Mouse (Mus musculus) heart, postnatal 25 days (tissue): ENCODE results near the gene Arhgef3. TPM values are rescaled to one million over a fixed set of nuclear protein-coding genes. Genes with fewer than 3 reads are reported as not detected.

Experiments
- DNase-seq: peaks from one replicate; pipeline ENCODE4 v3.0.0; 2022; ENCODE audit warnings: low spot score
- intact Hi-C: fragments of 180-260 bp; cut with DNase I; formaldehyde crosslinking; loops from one replicate; pipeline ENCODE4 v1.15.1; 2025
- total RNA-seq, 2 experiments: library from RNA; stranded (reverse); gene quantifications; 2 replicates each; pipeline ENCODE4 v1.2.3; 2021

Arhgef3 gene
- total RNA-seq, 2 experiments from 2014 or later: 29.0 to 34.1 TPM

DNA sequence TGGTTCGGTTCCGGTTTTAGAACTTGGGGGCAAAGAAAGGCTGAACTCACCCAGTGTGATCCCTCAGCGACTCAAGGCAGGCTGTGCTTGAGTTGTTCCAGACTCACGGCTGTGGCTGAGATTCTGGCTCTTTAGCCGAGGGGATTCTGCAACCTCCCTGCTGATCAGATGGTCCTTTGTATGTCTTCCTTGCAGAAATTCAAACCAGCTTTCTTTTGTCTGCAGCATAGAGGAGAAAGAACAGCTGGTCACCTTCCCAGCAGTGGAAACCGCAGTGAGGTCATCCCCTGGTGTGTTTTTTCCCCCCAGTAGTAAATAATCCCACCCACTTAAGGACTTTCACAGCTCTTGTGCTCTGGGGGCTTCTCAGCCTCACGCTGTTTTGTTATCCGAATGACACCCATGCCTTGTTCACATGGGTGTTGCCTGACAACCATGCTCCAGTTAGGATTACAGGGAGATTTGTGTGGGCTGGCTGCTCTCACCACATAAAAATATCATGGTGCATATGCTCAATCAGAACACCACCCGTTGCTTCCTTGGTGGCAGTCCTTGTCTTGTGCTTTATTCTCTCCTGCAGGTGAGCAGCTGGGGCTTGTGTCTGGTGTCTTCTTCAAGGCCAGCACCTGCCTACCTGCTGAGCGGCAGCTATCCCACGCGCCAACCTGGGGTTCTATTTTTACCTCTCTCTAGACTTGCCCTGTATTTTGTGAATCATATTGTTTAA lies 8.8 kb upstream of the Arhgef3 start:
- intact Hi-C loops: no loop called here
- no peak for DNase-seq

DNA sequence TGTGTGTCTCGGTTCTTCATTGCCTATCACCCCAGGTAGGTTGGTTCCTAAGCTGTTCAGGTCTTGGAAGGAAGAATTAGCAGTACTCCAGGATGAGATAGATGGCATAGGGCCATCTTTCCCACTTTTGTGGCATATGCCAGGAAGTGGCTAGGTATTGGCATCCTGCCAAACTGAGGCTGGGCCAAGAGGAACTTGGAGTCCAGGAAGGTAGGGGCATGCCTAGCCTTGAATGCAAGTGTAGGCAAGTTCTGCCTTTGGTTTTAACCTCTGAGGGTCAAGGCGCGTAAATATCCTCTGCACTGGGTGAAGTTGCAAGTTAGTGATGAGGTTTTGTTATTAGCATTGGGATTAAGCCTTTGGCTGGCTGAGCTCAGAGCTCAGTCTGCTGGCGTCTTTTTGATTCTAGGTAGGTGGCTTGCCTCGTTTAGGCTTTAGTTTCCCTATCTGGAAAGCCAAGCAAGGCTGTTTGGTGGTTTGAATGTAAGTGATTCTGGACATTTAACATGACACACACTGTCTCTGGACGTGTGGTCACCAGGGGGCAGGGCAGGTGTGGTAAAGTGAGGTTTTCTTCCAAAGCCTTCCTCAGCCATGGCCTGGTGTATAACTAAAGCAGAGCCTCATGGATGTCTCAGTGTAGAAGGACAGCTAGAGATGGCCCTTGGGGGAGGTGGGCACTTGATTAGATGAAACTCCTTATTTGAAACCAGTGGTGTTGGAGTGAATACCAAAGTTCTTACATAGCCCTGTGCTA lies 5.8 kb upstream of the Arhgef3 start:
- intact Hi-C loops: loop anchor here (1.0 kb wide), 1 partner anchor 74 kb away; no protein-coding TSS in a partner anchor
- DNase-seq: no peak

DNA sequence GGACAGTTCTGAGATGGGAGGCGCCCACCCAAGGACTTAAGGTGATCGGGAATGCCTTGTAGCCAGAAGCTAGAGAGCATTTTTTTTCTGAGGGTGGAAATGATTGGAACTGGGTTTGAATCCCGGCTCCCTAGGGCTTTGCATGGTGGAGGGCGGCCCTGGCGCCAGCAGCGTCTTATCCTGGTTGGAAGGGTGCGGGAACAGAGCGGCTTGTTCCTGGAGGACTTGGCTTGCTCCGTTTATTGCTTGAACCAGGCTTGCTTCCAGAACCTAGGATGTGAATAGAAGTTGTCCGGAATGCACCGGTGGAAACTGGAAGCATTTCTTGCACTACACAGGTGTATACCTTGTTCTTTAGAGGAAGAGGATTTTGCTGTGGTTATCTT lies 569 bp downstream of the Arhgef3 start:
- DNase-seq: peak; percentile 41
- intact Hi-C loops: no loop called here

DNA sequence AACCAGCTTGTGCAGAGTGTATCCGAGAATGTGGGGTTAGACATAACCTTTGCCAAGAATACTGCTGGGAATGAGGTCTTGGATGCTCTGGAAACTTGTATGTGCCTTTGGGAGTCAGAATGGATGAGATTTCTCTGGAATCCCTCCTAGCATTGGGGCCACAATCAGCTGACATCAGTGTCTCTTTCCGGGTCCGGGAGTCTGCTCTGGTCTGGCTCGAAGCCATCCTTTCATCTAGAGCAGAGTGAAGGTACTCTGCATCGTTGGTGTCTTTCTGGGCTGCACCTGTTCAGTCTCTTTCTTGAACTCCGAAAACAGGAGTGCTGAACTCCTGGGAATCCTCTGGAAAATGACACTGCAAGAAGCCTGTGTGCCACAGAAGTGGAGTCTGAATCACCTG lies 1.3 kb downstream of the Arhgef3 start:
- intact Hi-C loops: no loop called here

DNA sequence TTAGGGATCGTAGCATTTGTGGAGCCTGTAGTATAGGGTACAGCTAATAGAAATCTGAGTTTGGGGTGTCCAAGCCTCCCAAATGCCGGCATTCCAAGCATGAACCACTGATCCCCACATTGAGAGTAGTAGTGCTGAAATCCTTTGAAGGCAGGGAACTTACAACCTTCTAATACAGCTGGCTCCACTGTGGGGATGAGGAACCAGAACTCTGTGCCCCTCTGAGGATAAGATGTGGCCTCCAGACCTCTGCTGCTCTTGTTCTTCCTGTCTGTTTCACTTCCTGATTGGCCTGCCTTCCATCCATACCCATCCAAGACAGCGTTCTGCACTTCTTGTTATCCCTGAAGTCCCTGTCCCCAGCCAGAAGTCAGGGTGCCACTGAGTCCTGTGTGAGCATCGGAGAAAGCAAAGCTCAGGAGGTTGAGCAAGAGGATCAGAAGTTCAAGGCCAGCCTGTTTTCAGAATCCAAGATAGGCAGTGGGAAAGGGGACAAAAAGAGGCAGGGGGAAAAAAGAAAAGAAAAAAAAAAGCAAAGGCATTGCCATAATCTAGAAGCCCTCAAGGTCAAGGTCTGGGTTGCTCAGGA lies 2.0 kb downstream of the Arhgef3 start:
- intact Hi-C loops: no loop called here

More for the DNA sequence above, 1.3 kb downstream of the Arhgef3 start:
- no peak for DNase-seq

DNA sequence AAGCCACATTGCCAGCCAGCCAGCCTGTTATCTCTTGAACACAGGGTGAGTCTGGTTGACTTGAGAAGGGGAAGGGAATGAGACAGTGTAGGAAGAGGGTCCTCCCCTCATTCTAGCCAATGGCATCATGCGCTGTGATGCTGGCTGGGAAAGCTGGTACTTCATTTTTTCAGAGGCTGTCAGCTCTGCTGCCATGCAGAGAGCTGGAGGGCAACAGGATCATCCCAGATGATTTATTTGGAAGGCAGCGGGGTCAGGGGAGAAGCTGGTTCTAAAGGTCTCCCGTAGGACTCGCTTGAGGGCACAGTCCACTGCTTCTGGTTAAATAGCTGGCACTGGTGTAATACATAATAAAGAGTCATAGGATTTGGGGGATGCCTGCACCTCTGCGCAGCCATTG lies 3.8 kb downstream of the Arhgef3 start:
- intact Hi-C loops: loop anchor here (1.0 kb wide), 1 partner anchor 27 kb away; no protein-coding TSS in a partner anchor
- DNase-seq: no peak

More for the DNA sequence above, 2.0 kb downstream of the Arhgef3 start:
- DNase-seq: no peak

DNA sequence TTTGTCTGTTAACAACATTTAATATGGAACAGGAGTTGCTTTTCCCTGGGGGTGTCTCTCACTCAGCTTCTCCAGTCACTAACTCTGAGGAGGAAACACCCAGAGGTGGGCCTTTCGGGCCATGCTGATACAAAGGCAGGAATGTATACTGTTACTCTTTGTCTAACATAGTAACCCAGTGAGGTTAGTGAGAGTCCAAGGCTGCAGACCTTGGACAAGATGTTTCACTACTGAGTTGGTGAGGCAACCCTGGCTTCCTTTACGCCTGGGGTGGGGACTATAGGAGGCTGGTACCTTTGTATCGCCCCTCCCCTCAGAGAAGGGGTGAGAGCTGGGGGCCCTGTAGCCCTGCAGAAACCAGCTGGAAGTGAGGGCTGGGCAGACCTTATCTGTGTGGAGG lies 7.9 kb downstream of the Arhgef3 start:
- intact Hi-C loops: no loop called here
- DNase-seq: no peak

DNA sequence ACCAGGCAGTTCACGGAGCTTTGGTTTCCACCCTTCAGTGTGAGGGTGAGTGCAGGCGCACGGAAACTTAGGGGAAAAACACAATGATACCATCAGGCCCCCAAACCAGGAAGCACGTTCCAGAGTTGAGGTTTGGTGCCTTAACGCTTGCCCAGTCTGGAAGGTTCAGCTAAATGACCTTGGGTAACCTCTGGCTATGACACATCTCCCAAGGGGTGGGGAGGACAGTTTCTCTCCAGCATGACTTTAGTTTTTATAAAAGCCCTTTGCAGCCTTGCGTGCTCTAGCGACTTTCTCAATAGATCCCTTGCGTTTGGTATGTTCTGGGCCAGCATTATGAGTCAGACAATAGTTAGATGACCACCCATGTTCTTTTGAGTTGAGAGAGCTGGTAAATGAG lies 8.8 kb downstream of the Arhgef3 start:
- DNase-seq: peak; percentile 24
- intact Hi-C loops: no loop called here

DNA sequence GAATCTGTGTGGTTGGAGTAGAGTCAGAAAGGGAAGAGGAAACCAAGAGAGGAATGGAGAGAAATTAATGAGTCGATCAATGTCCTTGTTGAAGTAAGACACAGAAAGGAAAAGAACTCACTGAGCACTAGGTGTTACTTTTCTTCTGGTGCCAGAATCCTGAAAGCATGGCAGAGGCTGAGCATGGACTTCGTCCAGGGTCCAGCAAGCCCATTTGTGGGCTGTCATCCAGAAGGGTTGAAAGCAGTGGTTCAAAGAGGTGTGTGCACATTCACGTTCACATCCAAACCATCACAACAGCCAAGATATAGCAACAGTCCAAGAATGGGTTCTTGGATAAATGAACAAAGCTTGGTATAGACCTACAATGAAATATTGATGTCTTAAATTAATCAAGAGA lies 15.3 kb downstream of the Arhgef3 start:
- DNase-seq: no peak
- intact Hi-C loops: no loop called here

DNA sequence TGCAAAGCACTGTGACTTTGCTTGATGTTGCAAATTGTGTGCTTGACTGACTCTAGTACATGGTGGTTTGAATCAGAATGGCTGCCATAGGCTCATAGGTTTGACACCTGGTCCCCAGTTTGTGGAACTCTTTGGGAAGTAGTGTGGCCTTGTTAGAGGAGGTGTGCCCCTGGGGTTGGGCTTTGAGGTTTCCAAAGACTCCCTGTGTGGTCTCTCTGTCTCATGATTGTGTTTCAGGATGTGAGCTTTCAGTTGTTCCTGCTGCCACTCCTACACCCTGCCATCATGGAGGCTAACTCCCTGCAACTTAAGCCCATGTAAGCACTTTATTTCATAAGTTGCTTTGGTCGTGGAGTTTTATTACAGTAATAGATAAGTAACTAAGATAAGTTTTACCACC lies 16.0 kb downstream of the Arhgef3 start:
- intact Hi-C loops: no loop called here
- no peak for DNase-seq

DNA sequence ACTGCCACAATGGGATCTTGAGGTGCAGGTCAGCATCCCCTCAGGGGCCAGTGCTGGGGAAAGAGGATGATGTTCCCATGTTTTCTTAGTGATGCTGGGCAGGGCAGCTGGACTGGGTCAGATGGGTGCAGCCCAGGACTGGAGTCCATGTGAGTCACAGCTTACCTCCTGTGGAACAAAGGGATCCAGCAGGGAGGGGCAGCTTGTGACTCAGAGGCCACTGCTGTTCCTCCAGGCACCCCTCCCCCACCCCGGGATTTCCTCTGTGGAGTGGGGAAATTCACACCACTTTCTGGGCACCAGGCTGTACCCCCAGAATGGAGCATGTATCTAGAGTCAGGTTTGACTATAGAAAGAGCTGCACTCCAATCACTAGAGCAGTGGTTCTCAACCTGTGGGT lies 16.8 kb downstream of the Arhgef3 start:
- no peak for DNase-seq
- intact Hi-C loops: no loop called here

DNA sequence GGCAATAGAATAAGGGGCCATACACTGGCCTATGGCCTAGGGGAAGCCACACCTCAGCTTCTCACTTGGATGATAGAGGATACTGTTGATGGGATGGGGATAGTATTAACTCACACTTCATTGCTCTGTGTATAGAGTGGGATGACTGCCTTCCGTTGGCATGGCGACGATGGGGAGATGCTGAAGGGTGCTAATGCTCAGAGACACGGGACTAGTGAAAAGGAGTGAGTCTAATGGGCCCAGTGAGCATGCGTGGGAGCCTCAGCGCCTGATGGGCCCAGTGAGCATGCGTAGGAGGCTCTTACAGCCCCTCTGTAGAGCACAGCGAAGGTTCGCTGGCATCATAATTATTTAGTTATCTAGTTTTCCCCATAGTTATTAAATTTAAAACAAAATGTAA lies 24.2 kb downstream of the Arhgef3 start:
- no peak for DNase-seq
- intact Hi-C loops: no loop called here

DNA sequence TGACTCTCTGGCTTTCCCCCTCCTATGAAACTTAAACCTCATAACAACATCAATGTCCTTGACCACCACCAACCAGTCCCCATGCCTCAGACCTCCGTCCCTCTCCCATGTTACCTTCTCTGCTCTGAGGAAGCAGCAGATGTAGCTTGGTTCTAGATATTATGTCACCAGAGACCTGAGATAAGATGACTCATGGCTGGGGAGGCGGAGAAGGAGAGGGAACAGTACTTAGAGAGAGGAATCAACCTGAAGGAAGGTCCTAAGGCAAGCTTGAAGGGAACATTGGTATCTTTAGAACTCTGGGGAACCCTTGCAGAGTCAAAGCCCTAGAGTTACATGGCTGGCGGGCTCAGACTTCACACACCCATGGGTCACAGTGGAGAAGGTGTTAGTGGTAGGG lies 25.3 kb downstream of the Arhgef3 start:
- intact Hi-C loops: no loop called here
- DNase-seq: no peak

DNA sequence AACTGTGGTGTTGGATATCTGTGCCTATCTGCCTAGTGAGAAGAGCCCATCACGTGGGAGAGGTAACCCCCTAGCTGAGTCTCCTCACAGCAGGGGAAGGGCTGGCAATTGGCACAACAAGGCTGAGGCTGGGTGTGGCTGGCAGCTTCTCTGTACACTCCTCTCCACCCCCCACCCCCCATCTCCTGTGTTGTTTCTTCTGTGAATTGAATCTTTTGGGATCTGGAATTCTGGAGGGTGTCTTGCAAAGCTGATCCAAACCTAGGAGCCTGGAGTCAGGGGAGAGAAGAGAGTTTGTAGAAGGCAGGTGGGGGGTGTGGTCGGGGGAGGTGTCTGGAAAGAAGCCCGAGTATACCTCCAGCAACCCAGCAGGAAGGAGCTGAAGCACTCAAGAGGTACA lies 26.8 kb downstream of the Arhgef3 start:
- intact Hi-C loops: no loop called here
- no peak for DNase-seq

DNA sequence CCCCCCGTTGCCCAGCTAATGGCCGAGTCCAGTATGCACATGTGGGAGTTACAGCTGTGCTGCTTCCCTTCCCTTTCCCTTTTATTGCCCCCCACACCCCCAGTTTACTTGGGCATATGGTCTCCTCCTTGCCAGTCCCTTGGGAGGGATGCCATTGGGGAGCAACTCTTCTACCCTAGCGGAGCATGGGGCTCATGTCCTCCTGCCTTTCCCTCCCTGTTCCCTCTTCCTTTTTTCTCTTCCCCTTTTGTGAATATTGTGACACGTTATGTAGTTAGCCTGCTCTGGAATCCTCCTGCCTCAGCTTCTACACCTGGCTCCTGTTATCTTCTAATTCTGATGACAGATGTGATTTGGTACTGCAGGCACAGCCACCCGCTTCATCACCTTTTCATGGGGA lies 28.0 kb downstream of the Arhgef3 start:
- intact Hi-C loops: no loop called here
- DNase-seq: no peak

DNA sequence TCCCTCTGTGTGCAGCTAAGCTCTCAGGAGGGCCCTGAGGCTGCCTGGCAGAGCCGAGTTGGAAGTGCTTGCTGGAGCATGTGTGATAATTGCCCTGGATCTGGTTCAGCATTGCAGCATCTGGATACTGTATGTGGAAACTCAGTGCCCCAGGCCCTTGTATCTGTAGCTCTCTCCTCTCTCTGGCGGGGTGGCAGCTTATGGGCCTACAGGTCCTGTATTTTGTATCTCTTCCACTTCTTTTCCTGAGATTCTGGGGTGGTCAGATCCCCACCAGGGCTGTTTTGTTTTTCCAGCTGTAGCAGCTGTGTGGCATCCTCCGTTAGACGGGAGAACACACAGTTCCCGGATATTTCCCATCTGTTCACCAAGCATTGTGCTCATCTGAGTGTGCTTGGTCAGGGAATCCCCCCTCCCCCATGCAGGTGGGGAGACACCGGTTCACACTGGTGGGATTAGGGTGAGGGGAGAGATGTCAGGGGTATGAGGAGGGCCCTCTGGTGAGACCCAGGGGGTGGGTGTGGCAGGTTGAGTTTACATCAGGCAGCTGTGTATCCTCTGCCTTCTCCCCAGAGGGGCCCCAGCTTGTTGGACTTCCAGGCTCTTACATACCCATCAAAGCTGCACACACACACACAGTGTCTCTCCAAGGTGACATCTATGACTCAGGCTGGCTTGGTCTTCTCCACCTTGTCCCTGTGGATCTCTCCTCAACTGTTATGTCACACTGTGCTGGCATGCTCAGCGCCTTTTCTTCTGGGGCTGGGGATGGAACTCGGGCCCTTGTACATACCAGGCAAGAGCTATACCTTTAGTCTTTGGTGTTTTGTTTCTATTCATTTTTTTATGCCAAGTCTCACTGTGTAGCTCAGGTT lies 30.7 kb downstream of the Arhgef3 start:
- intact Hi-C loops: loop anchor here (1.0 kb wide), 1 partner anchor 27 kb away; no protein-coding TSS in a partner anchor
- DNase-seq: peak; percentile 17

DNA sequence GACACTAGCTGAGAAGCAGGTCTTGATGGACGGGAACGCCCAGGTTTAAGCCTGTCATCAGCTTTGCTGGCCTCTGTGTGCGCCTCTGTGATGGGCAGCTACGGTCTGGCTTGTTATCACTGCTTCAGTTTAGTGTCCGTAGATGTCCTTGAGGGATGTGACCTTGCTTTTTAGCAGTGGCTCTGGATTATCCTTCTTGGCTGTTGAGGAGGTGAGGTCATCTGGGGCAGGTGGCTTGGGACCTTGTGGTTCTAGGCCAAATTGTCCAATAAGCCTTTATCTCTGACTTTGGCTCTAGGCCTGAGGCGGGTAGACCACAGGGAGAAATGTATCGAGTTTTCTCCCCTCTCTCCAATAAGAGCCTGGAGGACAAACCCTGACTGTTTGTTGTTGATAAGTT lies 33.0 kb downstream of the Arhgef3 start:
- DNase-seq: no peak
- intact Hi-C loops: no loop called here

DNA sequence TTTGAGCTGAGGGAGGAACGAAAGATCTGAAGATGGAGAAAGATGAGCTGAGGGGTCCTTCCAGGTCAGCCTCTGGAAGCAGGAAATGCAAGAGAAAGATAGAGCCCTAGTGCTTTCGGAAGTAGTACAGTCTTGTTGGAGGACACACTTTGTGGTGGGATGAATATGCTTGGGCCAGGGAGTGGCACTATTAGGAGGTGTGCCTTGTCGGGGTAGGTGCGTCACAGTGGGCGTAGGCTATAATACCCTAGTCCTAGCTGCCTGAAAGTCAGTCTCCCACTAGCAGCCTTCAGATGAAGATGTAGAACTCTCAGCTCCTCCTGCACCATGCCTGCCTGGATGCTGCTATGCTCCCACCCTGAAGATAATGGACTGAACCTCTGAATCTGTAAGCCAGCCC lies 34.7 kb downstream of the Arhgef3 start:
- DNase-seq: no peak
- intact Hi-C loops: no loop called here

DNA sequence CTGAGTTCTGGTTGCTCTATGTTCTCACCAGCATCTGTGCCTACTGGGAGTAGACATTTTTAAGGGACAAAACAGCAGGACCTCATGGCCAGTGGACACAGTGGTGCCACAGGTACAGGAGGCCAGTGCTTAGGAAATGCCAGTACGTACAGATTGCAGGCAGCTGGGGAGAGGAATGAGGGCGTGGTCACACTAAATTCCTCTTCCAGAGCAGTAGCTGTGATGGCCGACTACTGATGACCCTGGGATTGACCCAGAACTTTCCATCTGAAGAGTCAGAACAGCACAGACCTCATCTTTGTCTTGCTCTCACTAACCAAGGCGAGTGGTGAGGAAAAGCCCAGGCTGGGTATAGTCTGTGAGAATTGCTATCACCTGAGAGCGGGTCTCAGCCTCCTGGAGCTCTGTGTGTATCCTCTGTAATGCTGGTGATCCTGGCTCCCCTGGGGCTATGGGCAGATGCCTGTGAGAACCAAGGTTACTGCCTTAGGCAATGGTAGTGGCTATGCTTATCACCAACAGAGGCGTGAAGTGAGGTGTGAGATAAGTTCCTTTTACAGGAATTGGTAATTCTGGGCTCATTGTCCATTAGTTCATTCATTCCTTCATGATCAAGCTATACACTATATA lies 35.4 kb downstream of the Arhgef3 start:
- no peak for DNase-seq
- intact Hi-C loops: no loop called here

DNA sequence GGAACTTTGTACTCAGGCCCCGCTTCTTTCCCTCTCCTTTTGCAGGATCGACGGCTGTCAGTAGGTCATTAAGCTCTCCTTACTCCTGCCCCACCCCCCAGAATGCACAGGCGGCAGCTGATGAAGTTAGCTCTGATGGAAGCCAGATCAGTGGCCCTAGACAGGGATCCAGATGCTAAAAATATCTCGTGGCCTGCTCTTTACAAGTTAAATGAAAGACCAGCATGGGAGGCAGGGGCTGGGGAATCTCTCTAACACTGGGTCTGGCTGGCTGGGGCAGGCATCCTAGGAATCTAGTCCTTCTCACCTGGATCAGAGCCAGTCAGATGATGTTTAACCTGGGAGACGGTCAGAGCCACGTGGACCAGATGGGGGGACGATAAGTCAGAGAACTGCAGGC lies 36.7 kb downstream of the Arhgef3 start:
- no peak for DNase-seq
- intact Hi-C loops: no loop called here
